Comparison of ENCODE assay signal across 8 mouse cellular contexts in genomic region chr17:25829558-25830017, GRCm38 (mm10). TPM values are rescaled to one million over a fixed set of nuclear protein-coding genes. Genes with fewer than 3 reads are reported as not detected.
DNase-seq lines count a peak whose midpoint lies in the region; ATAC-seq and TF ChIP-seq lines count a peak whose summit lies in the region.

No protein-coding gene starts in this region.

- H3K4me2 ChIP-seq in liver, embryonic 11.5 days = peak overlapping the region; percentile 99
- H3K4me2 ChIP-seq in stomach, embryonic 16.5 days (ENCODE audit: low read depth, low read length) = peak overlapping the region; percentile 91

- no peak for ATAC-seq in liver, embryonic 11.5 days (replicated peaks; ENCODE audit: low FRiP score)
- ATAC-seq in stomach, embryonic 16.5 days (ENCODE audit: insufficient read depth, low FRiP score) = no peak
- ATAC-seq in CD4-positive, CD25-positive, alpha-beta regulatory T cell, adult 4 months = no peak

- H3K4me1 ChIP-seq in spleen, adult 2 months (ENCODE audit: control insufficient read depth, insufficient read depth, insufficient read length) = peaks cover 25% of the 10 kb centered on the region; the same call in 1 of the 2 replicates
- H3K4me1 ChIP-seq in liver, embryonic 11.5 days (replicated peaks; ENCODE audit: control insufficient read depth, insufficient read depth, low read length) = peaks cover 50% of the 10 kb centered on the region
- H3K4me1 ChIP-seq in stomach, embryonic 16.5 days (ENCODE audit: control insufficient read depth, insufficient read depth, low read length) = peaks cover 45% of the 10 kb centered on the region

- no peaks in the 10 kb centered on the region for H3K27me3 ChIP-seq in spleen, adult 2 months (ENCODE audit: control insufficient read depth, insufficient read depth, low read length)
- H3K27me3 ChIP-seq in liver, embryonic 11.5 days (replicated peaks; ENCODE audit: control insufficient read depth, insufficient read depth, low read length) = no peaks in the 10 kb centered on the region
- H3K27me3 ChIP-seq in stomach, embryonic 16.5 days (ENCODE audit: control insufficient read depth, insufficient read depth, low read length) = no peaks in the 10 kb centered on the region

- peak overlapping the region; percentile 66; the same call in 1 of the 2 replicates for H3K4me3 ChIP-seq in spleen, adult 2 months (ENCODE audit: extremely low read depth, insufficient read depth, insufficient read length)
- peak overlapping the region; percentile 65 for H3K4me3 ChIP-seq in liver, embryonic 11.5 days (ENCODE audit: low read depth, low read length)
- H3K4me3 ChIP-seq in stomach, embryonic 16.5 days (replicated peaks; ENCODE audit: low read length) = peak overlapping the region; percentile 74

- no peak for TF ChIP-seq CTCF in spleen, adult 2 months (IDR thresholded peaks at IDR 0.05; ENCODE audit: extremely low read depth, insufficient read depth, insufficient read length, insufficient replicate concordance)

- WGBS in spleen, adult 2 months = 52% methylated on average over 8 of the region's 8 CpGs
- 36% methylated on average over 8 of the region's 8 CpGs for WGBS in liver, embryonic 11.5 days
- 28% methylated on average over 8 of the region's 8 CpGs for WGBS in stomach, embryonic 16.5 days

- DNase-seq in cerebellum, adult 9-10 months = peak; percentile 62
- DNase-seq in cerebellum, adult 11 months = no peak
- DNase-seq in spleen, adult 2 months (ENCODE audit: low read depth in 1 of 2, low spot score in 2 of 2) = no peak
- no peak for DNase-seq in spleen, postnatal 4 days (ENCODE audit: low spot score in 2 of 2)
- no peak for DNase-seq in liver, embryonic 11.5 days (ENCODE audit: low spot score)
- DNase-seq in left cerebral cortex, adult 8-10 months (ENCODE audit: low spot score in 2 of 2) = no peak

- H3K9me3 ChIP-seq in liver, embryonic 11.5 days (ENCODE audit: control insufficient read depth, low read length) = no peaks in the 10 kb centered on the region
- no peaks in the 10 kb centered on the region for H3K9me3 ChIP-seq in stomach, embryonic 16.5 days (replicated peaks; ENCODE audit: control insufficient read depth, low read length)

- no peak overlapping the region for H3K27ac ChIP-seq in spleen, adult 2 months (ENCODE audit: insufficient read depth, low read length)
- H3K27ac ChIP-seq in liver, embryonic 11.5 days (ENCODE audit: low read depth, low read length) = peak overlapping the region; percentile 82
- H3K27ac ChIP-seq in stomach, embryonic 16.5 days (ENCODE audit: low read length) = peak overlapping the region; percentile 93

- peaks cover 16% of the 10 kb centered on the region for H3K36me3 ChIP-seq in spleen, adult 2 months (ENCODE audit: control insufficient read depth, insufficient read depth, low read length)
- H3K36me3 ChIP-seq in liver, embryonic 11.5 days (ENCODE audit: control insufficient read depth, insufficient read depth, low read length) = peaks cover 42% of the 10 kb centered on the region
- H3K36me3 ChIP-seq in stomach, embryonic 16.5 days (ENCODE audit: control insufficient read depth, insufficient read depth, low read length) = peaks cover 23% of the 10 kb centered on the region

- TF ChIP-seq POLR2A in spleen, adult 2 months (IDR thresholded peaks at IDR 0.05; ENCODE audit: low read depth, low read length) = no peak

- H3K9ac ChIP-seq in liver, embryonic 11.5 days (ENCODE audit: low read depth, low read length) = peak overlapping the region; percentile 77
- peak overlapping the region; percentile 87 for H3K9ac ChIP-seq in stomach, embryonic 16.5 days (ENCODE audit: low read length)

RNA-seq across cellular contexts. Expression of gene Jmjd8, which starts 0.9 kb away (rescaled TPM):
- 30.9 and 31.3 TPM in 2 replicates for polyA plus RNA-seq in spleen, adult 2 months (2012; rRNA removed)
- polyA plus RNA-seq in liver, embryonic 11.5 days (2014; fragmentation: Nextera tagmentation; extraction: Ambion mirVana) = 36.6 and 37.0 TPM in 2 replicates
- polyA plus RNA-seq in stomach, embryonic 16.5 days (2015; fragmentation: Nextera tagmentation; extraction: Ambion mirVana) = 56.7 and 58.1 TPM in 2 replicates
- total RNA-seq in left cerebral cortex, adult 8-10 months (2022) = 10 to 100 TPM; 52.6 to 63.8 (median 56.4) TPM
- 10 to 100 TPM; 22.2 to 42.8 TPM for polyA plus RNA-seq in CD4-positive, CD25-positive, alpha-beta regulatory T cell, adult 4 months (2017; shearing (Covaris generic))

RNA-seq across cellular contexts. Expression of gene Stub1, which starts 3.6 kb away (rescaled TPM):
- polyA plus RNA-seq in spleen, adult 2 months (2012; rRNA removed) = 85.4 and 104 TPM in 2 replicates
- 249 and 252 TPM in 2 replicates for polyA plus RNA-seq in liver, embryonic 11.5 days (2014; fragmentation: Nextera tagmentation; extraction: Ambion mirVana)
- 312 and 314 TPM in 2 replicates for polyA plus RNA-seq in stomach, embryonic 16.5 days (2015; fragmentation: Nextera tagmentation; extraction: Ambion mirVana)
- 100 to 1,000 TPM; 168 to 175 (median 172) TPM for total RNA-seq in left cerebral cortex, adult 8-10 months (2022)
- polyA plus RNA-seq in CD4-positive, CD25-positive, alpha-beta regulatory T cell, adult 4 months (2017; shearing (Covaris generic)) = 10 to 100 TPM; 75.1 to 75.2 TPM

RNA-seq across cellular contexts. Expression of gene Wdr24, which starts 6.2 kb away (rescaled TPM):
- polyA plus RNA-seq in spleen, adult 2 months (2012; rRNA removed) = 33.6 and 38.6 TPM in 2 replicates
- 29.8 and 31.9 TPM in 2 replicates for polyA plus RNA-seq in liver, embryonic 11.5 days (2014; fragmentation: Nextera tagmentation; extraction: Ambion mirVana)
- 24.7 and 28.6 TPM in 2 replicates for polyA plus RNA-seq in stomach, embryonic 16.5 days (2015; fragmentation: Nextera tagmentation; extraction: Ambion mirVana)
- total RNA-seq in left cerebral cortex, adult 8-10 months (2022) = 10 to 100 TPM; 22.1 to 28.5 (median 26.8) TPM
- 10 to 100 TPM; 19.4 to 53.9 TPM for polyA plus RNA-seq in CD4-positive, CD25-positive, alpha-beta regulatory T cell, adult 4 months (2017; shearing (Covaris generic))

RNA-seq across cellular contexts. Expression of gene Rhbdl1, which starts 7.5 kb away (rescaled TPM):
- polyA plus RNA-seq in spleen, adult 2 months (2012; rRNA removed) = 5.5 and 7.3 TPM in 2 replicates
- polyA plus RNA-seq in liver, embryonic 11.5 days (2014; fragmentation: Nextera tagmentation; extraction: Ambion mirVana) = 0.60 and 1.6 TPM in 2 replicates
- polyA plus RNA-seq in stomach, embryonic 16.5 days (2015; fragmentation: Nextera tagmentation; extraction: Ambion mirVana) = 2.5 and 2.8 TPM in 2 replicates
- total RNA-seq in left cerebral cortex, adult 8-10 months (2022) = 10 to 100 TPM; 32.6 to 42.3 (median 37.5) TPM
- polyA plus RNA-seq in CD4-positive, CD25-positive, alpha-beta regulatory T cell, adult 4 months (2017; shearing (Covaris generic)) = not detected

RNA-seq across cellular contexts. Expression of gene Gm20683, which starts 12.0 kb away (rescaled TPM):
- polyA plus RNA-seq in spleen, adult 2 months (2012; rRNA removed) = 29.5 and 34.1 TPM in 2 replicates
- 0.78 and 1.1 TPM in 2 replicates for polyA plus RNA-seq in liver, embryonic 11.5 days (2014; fragmentation: Nextera tagmentation; extraction: Ambion mirVana)
- polyA plus RNA-seq in stomach, embryonic 16.5 days (2015; fragmentation: Nextera tagmentation; extraction: Ambion mirVana) = 2.7 and 3.4 TPM in 2 replicates
- 10 to 100 TPM; 19.4 to 25.5 (median 21.2) TPM for total RNA-seq in left cerebral cortex, adult 8-10 months (2022)
- 1 to 10 TPM in 1 of 2 experiments, under 1 TPM in 1; 0.79 to 1.7 TPM for polyA plus RNA-seq in CD4-positive, CD25-positive, alpha-beta regulatory T cell, adult 4 months (2017; shearing (Covaris generic))
